Mouse (Mus musculus) T-cell, adult 2 months (primary cell): ENCODE measurements around the gene Tsen54.

Experiments
- DNase-seq: peaks from one replicate; pipeline ENCODE4 v3.0.0; 2022; ENCODE audit warnings: low spot score

Tsen54 gene

GRCm38 (mm10) chr11:115814605-115815450 lies at the start of gene Tsen54:
Tsen54 (plus strand) TSS chr11:115814724.
- peak; percentile 77 for DNase-seq

DNA sequence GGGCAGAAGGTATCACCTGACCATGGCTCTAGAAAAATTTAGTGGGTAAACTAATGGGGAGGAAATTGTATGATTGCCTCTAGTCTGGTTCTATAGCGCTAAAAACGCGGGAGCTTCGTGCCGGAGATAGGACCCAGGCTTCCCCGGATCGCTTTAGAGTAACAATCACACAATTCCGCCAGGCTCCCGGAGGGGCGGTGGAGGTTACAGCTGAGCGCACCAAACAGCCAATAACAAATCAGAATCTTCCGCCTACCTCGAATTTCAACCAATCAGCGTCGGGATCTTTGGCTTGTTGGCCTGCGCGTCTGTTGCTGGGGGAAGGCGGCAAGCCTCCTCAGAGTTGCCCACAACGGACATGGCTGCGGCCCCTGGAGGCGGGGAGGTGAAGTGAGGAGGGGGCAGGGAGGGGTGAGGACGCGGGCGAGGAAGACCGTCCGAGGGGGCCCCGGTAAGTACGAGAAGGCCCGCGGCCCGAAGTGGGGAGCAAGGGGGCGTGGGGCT lies 49.4 kb upstream of the Tsen54 start, which contains the start of gene Tmem94:
Gene Tmem94, plus strand, starts transcription at position 331 of the 504 bp plus-strand sequence.
- DNase-seq = peak; percentile 97

DNA sequence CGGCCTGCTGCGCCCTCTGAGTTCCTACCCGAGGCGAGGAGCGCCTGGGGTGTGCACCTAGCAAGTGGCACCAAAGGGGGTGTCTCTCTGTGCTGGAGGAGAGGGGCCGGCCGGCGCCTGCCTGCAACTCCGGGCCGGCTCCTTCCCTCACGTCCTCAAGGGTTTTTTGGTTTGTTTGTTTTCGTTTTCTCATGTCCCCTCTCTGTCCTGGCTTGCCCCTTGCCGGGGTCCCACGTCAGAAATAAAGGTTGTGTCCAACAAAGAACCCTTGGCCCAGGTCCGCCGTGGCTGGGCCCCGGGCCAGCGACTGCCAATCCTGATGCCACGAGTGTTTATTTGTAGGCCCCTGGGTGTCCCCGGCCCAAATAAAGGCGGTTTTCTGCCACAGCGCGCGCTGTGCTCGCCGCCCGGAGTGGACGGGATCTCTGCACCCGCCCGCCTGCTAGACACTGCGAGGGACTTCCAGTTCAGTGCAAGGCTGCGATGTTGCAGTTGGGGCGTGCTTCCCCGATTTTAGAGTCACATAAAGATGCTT lies 48.9 kb upstream of the Tsen54 start:
- DNase-seq = no peak

DNA sequence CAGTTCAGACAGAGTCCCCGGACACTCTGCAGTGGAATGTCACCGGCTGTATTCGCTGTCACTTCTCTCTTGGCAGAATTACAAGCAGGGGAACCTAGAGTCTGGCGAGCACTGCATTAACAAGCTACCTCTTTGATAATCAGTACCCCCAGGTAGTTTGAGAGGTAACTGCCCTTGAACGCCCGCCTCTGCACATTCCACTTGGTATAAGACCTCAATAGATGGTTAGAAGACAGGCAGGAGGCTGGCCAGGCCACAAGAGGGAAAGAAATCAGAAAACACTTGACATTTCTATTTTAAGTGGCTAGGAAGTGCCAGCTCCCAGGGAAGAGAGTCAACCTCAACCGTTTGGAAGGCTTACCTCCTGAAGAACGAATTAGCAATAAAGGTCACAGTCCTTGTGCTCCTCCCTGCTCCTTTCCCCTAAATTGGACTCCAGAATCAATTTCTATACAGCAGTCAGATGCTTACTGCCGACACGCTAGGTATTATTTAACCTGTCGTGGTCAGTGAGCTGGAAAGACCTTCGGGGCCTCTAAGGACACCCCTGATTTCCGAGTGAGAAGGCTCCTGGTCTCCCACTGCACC lies 48.1 kb upstream of the Tsen54 start:
- DNase-seq = no peak

DNA sequence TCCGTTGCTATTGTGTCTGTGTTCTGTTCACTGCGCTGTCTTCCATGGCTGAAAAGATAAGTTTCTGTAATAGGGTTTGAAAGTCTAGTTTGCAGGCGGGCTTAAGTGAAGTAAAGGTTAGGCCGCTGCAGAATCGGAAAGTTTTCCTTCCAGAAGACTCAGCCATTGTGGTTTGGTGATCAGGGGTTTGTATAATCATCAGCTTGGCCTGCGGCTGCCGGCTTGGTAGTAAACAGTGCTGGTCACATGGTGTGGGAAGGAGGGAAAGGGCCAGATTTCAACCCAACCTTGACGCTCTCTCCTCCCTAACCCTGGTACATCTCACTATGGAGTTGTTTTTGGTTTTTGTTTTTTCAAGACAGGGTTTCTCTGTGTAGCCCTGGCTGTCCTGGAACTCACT lies 47.5 kb upstream of the Tsen54 start:
- no peak for DNase-seq

GRCm38 (mm10) chr11:115768896-115769295 lies 45.6 kb upstream of the Tsen54 start:
- DNase-seq = no peak

GRCm38 (mm10) chr11:115774653-115775052 lies 39.9 kb upstream of the Tsen54 start:
- no peak for DNase-seq

DNA sequence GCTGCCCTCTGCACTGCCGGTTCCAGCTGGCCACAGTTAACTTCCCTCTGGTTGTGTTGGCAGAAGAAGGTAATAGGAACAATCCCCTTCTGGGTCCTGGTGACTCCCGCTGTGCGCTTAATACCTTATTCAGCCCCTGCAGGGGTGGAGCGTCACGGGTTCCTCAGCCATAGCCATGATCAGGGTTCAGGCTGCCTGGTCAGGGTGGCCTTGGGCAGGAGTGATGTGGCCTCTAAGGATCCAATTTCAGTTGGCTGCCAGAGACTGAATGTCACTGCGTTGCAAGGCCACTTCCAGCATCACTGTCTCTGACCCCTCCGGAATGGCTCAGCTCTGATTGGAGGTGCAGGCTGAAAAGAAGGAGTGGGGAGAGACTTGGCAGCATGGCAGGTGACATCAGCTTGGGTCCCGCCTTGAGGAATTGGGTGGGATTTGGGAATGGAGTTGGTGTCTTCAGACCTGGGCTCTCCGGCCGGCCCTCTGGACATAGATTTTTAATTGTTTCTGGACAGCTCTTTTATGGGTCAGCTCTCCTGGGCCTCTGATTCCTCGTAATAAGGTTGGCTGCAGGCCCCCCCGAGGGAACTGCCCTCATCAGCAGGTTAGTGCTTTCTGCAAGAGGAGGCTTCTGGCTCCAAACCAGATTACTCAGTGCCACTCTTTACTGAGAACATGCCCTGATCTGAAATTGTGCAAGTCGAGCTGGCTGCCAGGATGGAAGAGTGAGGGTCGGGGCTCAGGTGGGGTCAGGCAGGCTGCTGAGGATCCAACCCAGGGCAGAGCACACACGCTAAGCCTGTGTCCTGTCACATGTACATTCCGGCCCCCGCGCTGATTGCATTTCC lies 38.5 kb upstream of the Tsen54 start:
- DNase-seq = no peak

GRCm38 (mm10) chr11:115776954-115777353 lies 37.6 kb upstream of the Tsen54 start:
- DNase-seq = no peak

DNA sequence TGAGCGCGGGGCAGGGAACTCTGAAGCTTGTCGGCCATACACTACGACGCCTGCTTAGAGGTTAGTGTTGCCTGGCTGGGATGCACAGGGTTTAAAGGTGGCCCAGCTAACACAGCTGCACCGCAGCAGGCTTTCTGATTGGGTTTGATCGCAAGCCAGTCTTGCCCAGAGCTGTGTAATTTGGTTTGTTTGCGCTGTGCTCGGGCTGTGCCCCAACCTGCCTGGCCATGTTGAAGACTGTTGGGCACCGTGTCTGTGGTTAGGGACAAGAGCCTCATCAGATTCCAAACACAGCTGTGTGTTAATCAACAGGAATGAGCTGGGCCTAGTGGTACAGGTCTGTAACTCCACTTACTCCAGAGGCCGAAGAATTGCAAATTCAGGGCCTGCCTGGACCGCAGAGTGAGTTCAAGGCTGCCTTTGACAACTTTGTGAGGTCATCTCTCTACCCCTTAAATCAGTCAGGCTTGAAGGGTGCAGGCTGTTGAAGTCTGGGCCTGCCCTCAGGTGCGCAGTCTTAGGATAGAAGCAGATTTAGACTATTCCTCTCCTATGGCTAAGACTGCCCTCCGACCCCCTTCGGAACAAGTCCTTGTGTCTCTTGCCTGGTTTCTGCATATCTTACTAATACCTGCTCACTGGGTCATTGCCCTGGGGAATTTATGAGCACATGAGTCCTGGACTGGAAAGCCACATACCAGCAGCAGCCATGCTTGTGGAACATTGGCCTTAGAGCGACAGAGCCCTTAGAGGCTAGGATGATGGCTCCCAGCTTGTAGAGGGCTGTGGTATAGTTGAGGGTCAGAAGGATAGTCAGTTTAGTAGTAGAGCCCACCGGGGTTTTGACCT lies 36.8 kb upstream of the Tsen54 start:
- no peak for DNase-seq

DNA sequence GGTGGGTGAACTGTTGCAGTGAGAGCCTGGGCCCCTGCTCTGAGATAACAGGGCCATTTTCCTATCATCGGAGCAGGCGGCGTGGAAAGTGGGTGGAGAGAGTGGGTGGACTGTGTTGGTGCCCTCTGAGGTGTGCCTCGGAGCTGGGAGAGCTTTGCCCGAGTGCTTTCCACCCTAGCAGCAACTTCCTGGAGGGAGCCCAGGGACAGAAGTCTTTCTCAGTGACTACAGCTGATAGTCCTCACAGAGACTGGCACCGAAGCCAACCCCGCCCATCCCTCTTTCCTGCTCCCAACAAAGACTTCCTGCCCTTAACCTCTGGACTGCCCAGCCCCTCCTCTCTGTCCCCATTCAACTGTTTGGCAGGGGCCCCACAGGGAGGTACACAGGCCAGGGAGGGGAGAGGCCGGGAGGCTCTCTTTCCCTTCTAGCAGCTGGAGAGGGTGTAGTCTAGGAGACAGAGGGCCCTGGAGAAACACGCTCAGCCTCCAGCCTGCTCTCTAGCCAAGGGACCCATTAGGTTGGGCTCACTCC lies 35.4 kb upstream of the Tsen54 start:
- peak; percentile 20 for DNase-seq

GRCm38 (mm10) chr11:115780141-115781070 lies 34.1 kb upstream of the Tsen54 start:
- no peak for DNase-seq

- DNase-seq = no peak
These were observed 28.1 kb upstream of the Tsen54 start for GRCm38 (mm10) chr11:115786473-115786872.

DNA sequence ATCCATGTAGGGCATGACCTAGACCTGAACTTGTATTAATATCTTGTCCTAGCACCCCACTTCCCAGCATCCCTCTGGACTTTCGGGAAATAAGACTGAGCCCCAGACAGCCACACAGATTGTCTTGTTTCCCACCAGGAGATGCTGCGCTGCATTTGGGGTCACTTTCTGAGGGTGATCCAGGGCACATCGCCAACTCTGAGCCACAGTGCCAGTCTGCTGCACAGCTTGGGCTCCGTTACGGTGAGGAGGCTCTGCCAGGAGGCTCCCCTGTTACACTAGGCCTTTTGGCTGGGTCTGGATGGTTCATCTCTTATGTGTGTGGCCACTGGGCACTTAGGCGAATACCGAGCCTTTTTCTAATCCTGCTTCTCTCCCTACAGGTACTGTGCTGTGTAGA lies 24.7 kb upstream of the Tsen54 start:
- DNase-seq = no peak

DNA sequence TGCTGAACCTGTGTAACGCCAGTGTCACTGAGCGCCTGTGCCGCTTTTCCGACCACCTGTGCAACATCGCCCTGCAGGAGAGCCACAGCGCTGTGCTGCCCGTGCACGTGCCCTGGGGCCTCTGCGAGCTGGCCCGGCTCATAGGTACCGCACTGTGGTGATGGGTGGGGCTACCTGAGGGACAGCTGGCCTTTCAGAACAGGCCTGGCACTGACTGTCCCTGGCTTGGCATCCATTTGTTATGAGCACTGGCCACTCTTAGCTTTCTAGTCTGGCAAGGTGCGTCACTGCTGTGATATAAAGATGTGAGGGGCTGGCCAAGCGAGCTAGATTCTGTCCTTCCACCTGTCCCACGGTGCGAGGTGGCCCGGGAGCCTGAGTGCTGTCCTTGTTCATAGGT lies 22.6 kb upstream of the Tsen54 start:
- no peak for DNase-seq

DNA sequence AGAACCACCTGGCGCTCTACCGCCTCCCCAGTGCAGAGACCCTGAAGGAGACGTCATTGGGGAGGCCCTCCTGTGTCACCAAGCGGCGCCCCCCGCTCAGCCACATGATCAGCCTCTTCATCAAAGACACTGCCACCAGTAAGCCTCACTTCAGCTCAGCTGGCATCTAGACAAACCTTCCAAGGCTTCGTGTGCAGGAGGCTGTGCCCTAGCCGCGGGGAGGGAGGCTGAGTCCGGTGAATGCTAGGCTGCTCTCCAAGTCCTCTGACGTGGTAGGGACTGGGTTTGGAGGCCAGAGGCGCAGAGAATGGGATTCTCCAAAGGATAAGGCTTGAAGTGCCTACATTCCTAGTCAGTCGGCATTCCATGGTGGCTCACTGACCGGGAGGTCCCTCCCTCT lies 22.2 kb upstream of the Tsen54 start:
- no peak for DNase-seq

- no peak for DNase-seq
These were observed 17.6 kb upstream of the Tsen54 start for GRCm38 (mm10) chr11:115796898-115797297.

- DNase-seq = no peak
These were observed 16.9 kb upstream of the Tsen54 start for GRCm38 (mm10) chr11:115797665-115798064.

DNA sequence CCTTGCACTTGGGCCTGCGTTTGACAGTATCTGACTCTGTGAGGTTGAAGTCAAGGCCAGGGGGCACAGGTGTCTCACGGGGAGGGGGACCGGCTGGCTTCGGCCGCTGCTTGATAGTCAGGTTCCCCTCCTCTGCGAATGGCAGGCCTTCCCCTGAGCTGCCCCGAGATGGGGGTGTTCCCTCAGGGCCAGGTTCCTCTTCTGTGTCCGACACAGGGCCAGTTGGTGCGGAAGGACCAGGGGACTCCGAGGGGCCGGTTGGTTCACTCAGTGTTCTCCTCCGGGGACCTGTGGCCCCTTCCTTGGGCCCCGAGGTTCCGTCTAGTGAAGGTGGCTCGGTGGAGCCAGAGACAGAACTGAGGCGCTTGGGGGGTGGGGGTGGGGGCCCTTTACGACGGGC lies 13.5 kb upstream of the Tsen54 start:
- DNase-seq = no peak
